Mouse (Mus musculus): Measurements from ENCODE around the gene Zdhhc8. TPM values are rescaled to one million over a fixed set of nuclear protein-coding genes. Genes with fewer than 3 reads are reported as not detected.

The Zdhhc8 gene
- 13.1 and 13.5 TPM in 2 replicates for polyA plus RNA-seq (2015; fragmentation: Nextera tagmentation; extraction: Ambion mirVana)

DNA sequence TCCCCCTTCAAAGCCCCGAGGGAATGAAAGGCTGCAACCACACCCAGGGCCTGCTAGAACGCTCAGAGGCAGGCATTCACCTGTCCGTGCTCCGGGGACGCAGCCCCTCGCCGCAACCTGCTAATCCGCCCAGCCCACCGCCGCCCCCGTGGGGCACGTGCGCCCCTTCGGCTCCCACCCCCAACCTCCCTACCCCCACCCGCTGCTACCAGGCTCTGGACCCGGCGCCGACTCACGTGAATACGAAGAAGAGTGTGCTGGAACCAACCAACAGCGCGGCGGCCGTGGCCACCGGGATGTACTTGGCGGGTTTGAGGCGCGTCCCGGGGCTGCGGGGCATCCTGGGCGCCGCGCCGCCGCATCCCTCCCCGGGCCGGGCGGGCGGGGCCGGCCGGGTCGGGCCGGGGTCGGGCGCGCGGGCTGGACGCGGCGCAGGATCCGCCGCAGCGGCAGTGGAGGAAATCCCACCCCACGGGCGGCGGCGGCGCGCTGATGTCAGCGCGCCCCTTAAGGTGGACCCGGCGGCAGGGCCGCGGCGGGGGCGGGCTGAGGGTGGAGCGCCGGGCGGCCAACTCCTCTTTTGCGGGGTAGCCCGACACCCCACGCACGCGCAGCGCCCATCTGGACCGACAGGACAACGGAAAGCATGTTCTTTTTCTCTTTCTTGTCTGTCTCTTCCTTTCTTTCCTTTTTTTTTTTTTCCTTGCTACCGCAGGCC, at the start of gene Zdhhc8:
Gene Zdhhc8 (minus strand): TSS at position 466 of the 718 bp plus-strand sequence.
- H3K9ac ChIP-seq (ENCODE audit: low read depth, low read length): peak within 1 kb of the TSS; percentile 76
- under 1% methylated on average over 57 of the region's 79 CpGs for WGBS
- H3K4me1 ChIP-seq (replicated peaks; ENCODE audit: insufficient read depth, low read length): peaks cover 27% of the 10 kb centered on the region
- H3K4me3 ChIP-seq (replicated peaks; ENCODE audit: low read depth, low read length): peak within 1 kb of the TSS; percentile 75
- no peaks in the 10 kb centered on the region for H3K27me3 ChIP-seq (ENCODE audit: insufficient read depth, low read length)
- peak within 1 kb of the TSS; percentile 92 for H3K4me2 ChIP-seq (ENCODE audit: low read length)
- H3K36me3 ChIP-seq (ENCODE audit: insufficient read depth, low read length): 0 out of 2 replicates have a peak, but pooled peaks cover 7% of the 10 kb centered on the region
- peak; percentile 60 for ATAC-seq (replicated peaks; ENCODE audit: low FRiP score, low read depth)
- no peaks in the 10 kb centered on the region for H3K9me3 ChIP-seq (replicated peaks; ENCODE audit: low read length)
- H3K27ac ChIP-seq: peak within 1 kb of the TSS; percentile 88
- peak; percentile 82 for DNase-seq (ENCODE audit: low spot score)
- no peak for TF ChIP-seq CTCF (IDR thresholded peaks at IDR 0.05; ENCODE audit: low read depth)

GRCm38 (mm10) chr16:18275166-18275565, 40.2 kb upstream of the Zdhhc8 start:
- Histone ChIP-seq H3K4me2 (ENCODE audit: low read length) (no peak overlapping the region), H3K27ac (no peak overlapping the region)
- 83% methylated on average over 2 of the region's 2 CpGs for WGBS

GRCm38 (mm10) chr16:18268182-18268581, 33.2 kb upstream of the Zdhhc8 start:
- DNase-seq (ENCODE audit: low spot score): peak; percentile 31
- no peak for ATAC-seq (replicated peaks; ENCODE audit: low FRiP score, low read depth)
- TF ChIP-seq CTCF (IDR thresholded peaks at IDR 0.05; ENCODE audit: low read depth): peak; percentile 57
- no peak overlapping the region for H3K27ac ChIP-seq
- H3K36me3 ChIP-seq (ENCODE audit: insufficient read depth, low read length): peaks cover 49% of the 10 kb centered on the region
- no peak overlapping the region for H3K4me3 ChIP-seq (replicated peaks; ENCODE audit: low read depth, low read length)
- no peaks in the 10 kb centered on the region for H3K4me1 ChIP-seq (replicated peaks; ENCODE audit: insufficient read depth, low read length)
- no peak overlapping the region for H3K9ac ChIP-seq (ENCODE audit: low read depth, low read length)
- WGBS: 84% methylated on average over 5 of the region's 5 CpGs
- H3K4me2 ChIP-seq (ENCODE audit: low read length): no peak overlapping the region
- H3K9me3 ChIP-seq (replicated peaks; ENCODE audit: low read length): no peaks in the 10 kb centered on the region
- no peaks in the 10 kb centered on the region for H3K27me3 ChIP-seq (ENCODE audit: insufficient read depth, low read length)

More at GRCm38 (mm10) chr16:18275166-18275565, 40.2 kb upstream of the Zdhhc8 start:
- Histone ChIP-seq H3K36me3 (ENCODE audit: insufficient read depth, low read length) (peaks cover 59% of the 10 kb centered on the region), H3K4me1 (replicated peaks; ENCODE audit: insufficient read depth, low read length) (no peaks in the 10 kb centered on the region), H3K9ac (ENCODE audit: low read depth, low read length) (no peak overlapping the region), H3K9me3 (replicated peaks; ENCODE audit: low read length) (no peaks in the 10 kb centered on the region), H3K4me3 (replicated peaks; ENCODE audit: low read depth, low read length) (no peak overlapping the region), H3K27me3 (ENCODE audit: insufficient read depth, low read length) (no peaks in the 10 kb centered on the region)
- ATAC-seq (replicated peaks; ENCODE audit: low FRiP score, low read depth): no peak
- DNase-seq (ENCODE audit: low spot score): no peak
- TF ChIP-seq CTCF (IDR thresholded peaks at IDR 0.05; ENCODE audit: low read depth): no peak

- Histone ChIP-seq H3K36me3 (ENCODE audit: insufficient read depth, low read length) (peaks cover 39% of the 10 kb centered on the region), H3K4me3 (replicated peaks; ENCODE audit: low read depth, low read length) (no peak overlapping the region), H3K27ac (no peak overlapping the region), H3K9me3 (replicated peaks; ENCODE audit: low read length) (no peaks in the 10 kb centered on the region), H3K9ac (ENCODE audit: low read depth, low read length) (no peak overlapping the region), H3K4me2 (ENCODE audit: low read length) (no peak overlapping the region), H3K27me3 (ENCODE audit: insufficient read depth, low read length) (no peaks in the 10 kb centered on the region), H3K4me1 (replicated peaks; ENCODE audit: insufficient read depth, low read length) (no peaks in the 10 kb centered on the region)
- 85% methylated on average over 2 of the region's 2 CpGs for WGBS
- ATAC-seq (replicated peaks; ENCODE audit: low FRiP score, low read depth) (no peak), DNase-seq (ENCODE audit: low spot score) (no peak)
- no peak for TF ChIP-seq CTCF (IDR thresholded peaks at IDR 0.05; ENCODE audit: low read depth)
These were observed 30.1 kb upstream of the Zdhhc8 start for GRCm38 (mm10) chr16:18265024-18265423.

DNA sequence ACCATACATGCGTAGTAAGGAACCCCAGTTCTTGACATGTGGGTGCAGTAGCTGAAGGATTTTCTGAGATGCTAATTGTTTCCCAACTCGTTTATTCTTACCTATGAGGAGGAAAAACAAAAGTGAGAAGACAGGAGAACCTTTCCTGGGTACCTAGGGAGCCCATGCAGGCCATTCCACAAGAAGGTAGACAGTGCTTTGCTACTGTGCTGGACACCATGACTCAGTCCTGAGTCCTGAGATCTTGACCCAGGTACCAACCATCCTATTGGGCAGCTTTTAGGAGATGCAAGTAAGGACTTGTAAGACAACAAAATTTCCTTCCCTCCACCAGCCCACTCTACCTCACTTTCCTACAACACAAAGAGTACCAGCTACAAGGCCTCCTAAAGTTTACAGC, 23.3 kb upstream of the Zdhhc8 start, which contains the start of gene Gm49776:
Gene Gm49776 (minus strand): TSS at position 101 of the 400 bp plus-strand sequence.
- ATAC-seq (replicated peaks; ENCODE audit: low FRiP score, low read depth) (no peak), DNase-seq (ENCODE audit: low spot score) (no peak)
- Histone ChIP-seq H3K4me2 (ENCODE audit: low read length) (no peak within 1 kb of the TSS), H3K9ac (ENCODE audit: low read depth, low read length) (no peak within 1 kb of the TSS), H3K27ac (no peak within 1 kb of the TSS), H3K4me3 (replicated peaks; ENCODE audit: low read depth, low read length) (no peak within 1 kb of the TSS), H3K4me1 (replicated peaks; ENCODE audit: insufficient read depth, low read length) (no peaks in the 10 kb centered on the region), H3K9me3 (replicated peaks; ENCODE audit: low read length) (no peaks in the 10 kb centered on the region), H3K36me3 (ENCODE audit: insufficient read depth, low read length) (peaks cover 74% of the 10 kb centered on the region), H3K27me3 (ENCODE audit: insufficient read depth, low read length) (no peaks in the 10 kb centered on the region)
- 90% methylated on average over 2 of the region's 2 CpGs for WGBS
- TF ChIP-seq CTCF (IDR thresholded peaks at IDR 0.05; ENCODE audit: low read depth): no peak

DNA sequence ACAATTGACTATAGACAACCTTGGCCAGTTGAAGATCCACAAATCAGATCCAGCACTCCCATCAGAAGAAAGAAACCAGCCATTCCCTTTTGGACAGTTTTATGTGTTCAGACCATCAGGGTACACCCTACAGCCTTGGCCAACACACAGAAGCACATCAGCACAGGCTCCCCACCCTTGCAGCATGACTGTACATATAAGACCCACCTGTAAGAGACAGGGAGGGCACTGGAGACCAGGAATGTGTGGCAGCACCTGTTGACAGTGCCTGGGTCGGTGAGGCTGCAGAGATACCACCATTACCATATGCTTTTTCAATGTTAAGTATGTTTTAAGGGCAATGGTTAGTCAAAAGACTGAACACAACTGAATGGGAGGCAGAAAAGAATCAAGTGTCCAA, 18.9 kb upstream of the Zdhhc8 start:
- H3K27me3 ChIP-seq (ENCODE audit: insufficient read depth, low read length): no peaks in the 10 kb centered on the region
- no peak for ATAC-seq (replicated peaks; ENCODE audit: low FRiP score, low read depth)
- 91% methylated on average over 1 of the region's 1 CpGs for WGBS

More for the DNA sequence above, 18.9 kb upstream of the Zdhhc8 start:
- no peak overlapping the region for H3K27ac ChIP-seq
- no peak overlapping the region for H3K4me3 ChIP-seq (replicated peaks; ENCODE audit: low read depth, low read length)
- H3K9ac ChIP-seq (ENCODE audit: low read depth, low read length): no peak overlapping the region
- peaks cover 71% of the 10 kb centered on the region for H3K36me3 ChIP-seq (ENCODE audit: insufficient read depth, low read length)
- DNase-seq (ENCODE audit: low spot score): no peak
- no peaks in the 10 kb centered on the region for H3K9me3 ChIP-seq (replicated peaks; ENCODE audit: low read length)
- peaks cover 12% of the 10 kb centered on the region; the same call in 1 of the 2 replicates for H3K4me1 ChIP-seq (replicated peaks; ENCODE audit: insufficient read depth, low read length)
- H3K4me2 ChIP-seq (ENCODE audit: low read length): no peak overlapping the region
- TF ChIP-seq CTCF (IDR thresholded peaks at IDR 0.05; ENCODE audit: low read depth): no peak
